Mouse (Mus musculus): ENCODE results near the gene Stmn3. TPM values are rescaled to one million over a fixed set of nuclear protein-coding genes. Genes with fewer than 3 reads are reported as not detected.

Stmn3 gene
- polyA plus RNA-seq, 1 experiment from 2014 or later: 1,661 TPM

GRCm38 (mm10) chr2:181273829-181274228, 40.5 kb downstream of the Stmn3 start:
- Histone ChIP-seq H3K9me3 (ENCODE audit: control insufficient read depth, low read length) (no peaks in the 10 kb centered on the region), H3K4me2 (ENCODE audit: low read depth, low read length) (no peak overlapping the region), H3K27ac (ENCODE audit: low read depth, low read length) (no peak overlapping the region), H3K36me3 (ENCODE audit: control insufficient read depth, insufficient read depth, low read length) (peaks cover 21% of the 10 kb centered on the region; the same call in 1 of the 2 replicates), H3K27me3 (ENCODE audit: control insufficient read depth, insufficient read depth, low read length) (no peaks in the 10 kb centered on the region), H3K9ac (replicated peaks; ENCODE audit: low read depth, low read length) (no peak overlapping the region), H3K4me3 (ENCODE audit: low read depth, low read length) (no peak overlapping the region), H3K4me1 (ENCODE audit: control insufficient read depth, insufficient read depth, low read length) (no peaks in the 10 kb centered on the region)
- WGBS: 98% methylated on average over 2 of the region's 2 CpGs
- ATAC-seq (ENCODE audit: low read depth): no peak

DNA sequence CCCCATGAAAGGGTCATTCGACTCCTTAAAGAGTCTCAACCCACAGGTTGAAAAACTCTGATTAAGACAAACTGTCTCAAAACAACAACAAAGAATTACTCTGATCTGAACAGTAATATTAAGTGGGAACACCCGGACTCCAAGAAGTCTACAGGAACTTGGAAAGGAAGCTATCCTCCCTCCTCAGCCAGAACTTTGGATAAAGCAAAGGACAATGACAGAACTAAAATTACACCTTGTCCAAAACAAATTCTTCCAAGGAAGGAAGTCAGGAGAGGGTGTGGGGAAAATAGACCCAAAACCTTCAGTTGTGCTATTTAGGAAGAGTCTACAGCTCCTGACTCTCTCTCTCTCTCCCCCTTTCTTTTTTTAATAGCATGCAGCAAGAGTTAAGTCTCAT, 42.2 kb downstream of the Stmn3 start:
- ATAC-seq (ENCODE audit: low read depth): no peak
- Histone ChIP-seq H3K27ac (ENCODE audit: low read depth, low read length) (no peak overlapping the region), H3K9me3 (ENCODE audit: control insufficient read depth, low read length) (no peaks in the 10 kb centered on the region), H3K36me3 (ENCODE audit: control insufficient read depth, insufficient read depth, low read length) (peaks cover 18% of the 10 kb centered on the region; the same call in 1 of the 2 replicates), H3K4me1 (ENCODE audit: control insufficient read depth, insufficient read depth, low read length) (no peaks in the 10 kb centered on the region), H3K9ac (replicated peaks; ENCODE audit: low read depth, low read length) (no peak overlapping the region), H3K4me3 (ENCODE audit: low read depth, low read length) (no peak overlapping the region), H3K4me2 (ENCODE audit: low read depth, low read length) (no peak overlapping the region), H3K27me3 (ENCODE audit: control insufficient read depth, insufficient read depth, low read length) (no peaks in the 10 kb centered on the region)
- WGBS: 97% methylated on average over 2 of the region's 2 CpGs

DNA sequence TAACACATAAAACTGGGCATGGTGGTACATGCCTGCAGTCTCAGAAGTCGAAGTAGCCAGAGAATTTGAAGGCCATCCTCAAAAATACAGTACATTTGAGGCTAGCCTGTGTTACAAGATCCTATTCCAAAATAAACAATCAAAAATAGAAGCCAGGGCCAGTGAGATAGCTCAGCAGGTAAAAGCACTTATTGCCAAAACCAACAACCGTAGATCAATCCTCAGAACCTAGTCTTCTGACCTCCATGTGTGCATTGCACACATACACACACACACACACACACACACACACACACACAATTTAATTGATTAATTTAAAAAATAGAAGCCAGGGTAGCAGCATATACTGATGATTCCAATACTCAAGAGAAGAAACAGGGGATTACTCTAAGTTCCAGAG, 47.5 kb downstream of the Stmn3 start:
- ATAC-seq (ENCODE audit: low read depth): no peak
- H3K4me3 ChIP-seq (ENCODE audit: low read depth, low read length): no peak overlapping the region
- no peak overlapping the region for H3K4me2 ChIP-seq (ENCODE audit: low read depth, low read length)
- 94% methylated on average over 2 of the region's 2 CpGs for WGBS
- H3K9ac ChIP-seq (replicated peaks; ENCODE audit: low read depth, low read length): no peak overlapping the region
- H3K4me1 ChIP-seq (ENCODE audit: control insufficient read depth, insufficient read depth, low read length): no peaks in the 10 kb centered on the region
- peaks cover 43% of the 10 kb centered on the region for H3K36me3 ChIP-seq (ENCODE audit: control insufficient read depth, insufficient read depth, low read length)
- H3K9me3 ChIP-seq (ENCODE audit: control insufficient read depth, low read length): no peaks in the 10 kb centered on the region
- H3K27me3 ChIP-seq (ENCODE audit: control insufficient read depth, insufficient read depth, low read length): no peaks in the 10 kb centered on the region
- no peak overlapping the region for H3K27ac ChIP-seq (ENCODE audit: low read depth, low read length)

Other genes starting within 250 kb of the Stmn3 start
- 56.7 and 60.6 TPM in 2 replicates for gene Kcnq2, start 179.2 kb downstream of the Stmn3 start, polyA plus RNA-seq (2014; fragmentation: Nextera tagmentation; extraction: Ambion mirVana)
- gene Eef1a2, start 157.5 kb downstream of the Stmn3 start, polyA plus RNA-seq (2014; fragmentation: Nextera tagmentation; extraction: Ambion mirVana): 17.5 and 24.4 TPM in 2 replicates
- 419 and 445 TPM in 2 replicates for gene Ppdpf, start 127.3 kb downstream of the Stmn3 start, polyA plus RNA-seq (2014; fragmentation: Nextera tagmentation; extraction: Ambion mirVana)
- gene Ptk6, start 111.7 kb downstream of the Stmn3 start, polyA plus RNA-seq (2014; fragmentation: Nextera tagmentation; extraction: Ambion mirVana): not detected in 2 replicates
- gene Srms, start 101.3 kb downstream of the Stmn3 start, polyA plus RNA-seq (2014; fragmentation: Nextera tagmentation; extraction: Ambion mirVana): 0.15 and 0.19 TPM in 2 replicates
- 0.23 TPM in 1 of 2 replicates, not detected in the other for gene Fndc11, start 94.5 kb downstream of the Stmn3 start, polyA plus RNA-seq (2014; fragmentation: Nextera tagmentation; extraction: Ambion mirVana)
- 0.28 and 0.45 TPM in 2 replicates for gene Helz2, start 72.5 kb downstream of the Stmn3 start, polyA plus RNA-seq (2014; fragmentation: Nextera tagmentation; extraction: Ambion mirVana)
- 19.3 and 19.9 TPM in 2 replicates for gene Gmeb2, start 26.5 kb downstream of the Stmn3 start, polyA plus RNA-seq (2014; fragmentation: Nextera tagmentation; extraction: Ambion mirVana)
- 37.4 and 43.9 TPM in 2 replicates for gene Rtel1, start 5.2 kb upstream of the Stmn3 start, polyA plus RNA-seq (2014; fragmentation: Nextera tagmentation; extraction: Ambion mirVana)
- 59.3 and 67.7 TPM in 2 replicates for gene Zgpat, start 50.4 kb upstream of the Stmn3 start, polyA plus RNA-seq (2014; fragmentation: Nextera tagmentation; extraction: Ambion mirVana)
- gene Arfrp1, start 50.9 kb upstream of the Stmn3 start, polyA plus RNA-seq (2014; fragmentation: Nextera tagmentation; extraction: Ambion mirVana): 57.8 and 66.0 TPM in 2 replicates
- gene Lime1, start 65.6 kb upstream of the Stmn3 start, polyA plus RNA-seq (2014; fragmentation: Nextera tagmentation; extraction: Ambion mirVana): 44.7 and 46.2 TPM in 2 replicates
- 18.2 and 22.8 TPM in 2 replicates for gene Zbtb46, start 144.9 kb upstream of the Stmn3 start, polyA plus RNA-seq (2014; fragmentation: Nextera tagmentation; extraction: Ambion mirVana)
- gene Abhd16b, start 178.7 kb upstream of the Stmn3 start, polyA plus RNA-seq (2014; fragmentation: Nextera tagmentation; extraction: Ambion mirVana): not detected in 2 replicates
- gene Tpd52l2, start 182.6 kb upstream of the Stmn3 start, polyA plus RNA-seq (2014; fragmentation: Nextera tagmentation; extraction: Ambion mirVana): 116 and 120 TPM in 2 replicates
- gene Dnajc5, start 206.0 kb upstream of the Stmn3 start, polyA plus RNA-seq (2014; fragmentation: Nextera tagmentation; extraction: Ambion mirVana): 245 and 250 TPM in 2 replicates

Measured in neural tube, embryonic 14.5 days (tissue).